Comparison of ENCODE assay signal across 14 mouse cellular contexts in genomic region chr16:96912103-96912502, GRCm38 (mm10).
"Had no signal": no experiment of that assay in that cellular context is flagged by ENCODE, and none has a peak within 500 bp of the region (broad histone marks: within the 10 kb centered on the region; RNA-seq: fewer than 3 reads in every experiment).

No protein-coding gene starts in this region.

- H3K4me3 ChIP-seq: layer of hippocampus, adult 2 months; limb, embryonic 13.5 days; liver, embryonic 12.5 days; lung, embryonic 15.5 days; midbrain, embryonic 10.5 days; midbrain, embryonic 15.5 days; neural tube, embryonic 13.5 days; stomach, embryonic 15.5 days had no signal

- H3K36me3 ChIP-seq: limb, embryonic 13.5 days; liver, embryonic 12.5 days; lung, embryonic 15.5 days; midbrain, embryonic 10.5 days; midbrain, embryonic 15.5 days; neural tube, embryonic 13.5 days; stomach, embryonic 15.5 days had no signal

- H3K9me3 ChIP-seq: limb, embryonic 13.5 days; liver, embryonic 12.5 days; lung, embryonic 15.5 days; midbrain, embryonic 10.5 days; midbrain, embryonic 15.5 days; neural tube, embryonic 13.5 days; stomach, embryonic 15.5 days had no signal

- H3K27me3 ChIP-seq: liver, embryonic 12.5 days; lung, embryonic 15.5 days; midbrain, embryonic 15.5 days; stomach, embryonic 15.5 days had no signal

- H3K9ac ChIP-seq: limb, embryonic 13.5 days; liver, embryonic 12.5 days; lung, embryonic 15.5 days; midbrain, embryonic 15.5 days; neural tube, embryonic 13.5 days; stomach, embryonic 15.5 days had no signal

- H3K4me1 ChIP-seq: lung, embryonic 15.5 days; midbrain, embryonic 10.5 days; stomach, embryonic 15.5 days had no signal

- H3K27ac ChIP-seq: kidney, postnatal 0 days; layer of hippocampus, adult 2 months; limb, embryonic 13.5 days; lung, embryonic 15.5 days; midbrain, embryonic 10.5 days; stomach, embryonic 15.5 days had no signal

- H3K4me2 ChIP-seq: limb, embryonic 13.5 days; liver, embryonic 12.5 days; lung, embryonic 15.5 days; midbrain, embryonic 15.5 days; neural tube, embryonic 13.5 days; stomach, embryonic 15.5 days had no signal

- DNase-seq: kidney, adult 11 months; kidney, adult 9 months; kidney, postnatal 36 days; left cerebral cortex, postnatal 4 days; thymus, postnatal 36 days had no signal

- ATAC-seq: liver, embryonic 12.5 days; midbrain, embryonic 15.5 days had no signal
